Mouse (Mus musculus): Measurements from ENCODE around the gene Zfp341.

Gene Zfp341

GRCm38 (mm10) chr2:154633876-154634644 is 21.0 kb downstream of the Zfp341 start:
- no peak for DNase-seq (ENCODE audit: low read depth, low spot score)

- DNase-seq (ENCODE audit: low read depth, low spot score), result no peak
Measured at GRCm38 (mm10) chr2:154635826-154636225, 22.7 kb downstream of the Zfp341 start.

- peak; percentile 48 for DNase-seq (ENCODE audit: low read depth, low spot score)
Measured at GRCm38 (mm10) chr2:154638521-154638920, 25.4 kb downstream of the Zfp341 start.

GRCm38 (mm10) chr2:154639115-154639514 is 26.0 kb downstream of the Zfp341 start:
- no peak for DNase-seq (ENCODE audit: low read depth, low spot score)

- DNase-seq (ENCODE audit: low read depth, low spot score), result no peak
Measured at GRCm38 (mm10) chr2:154641176-154641575, 28.1 kb downstream of the Zfp341 start.

- DNase-seq (ENCODE audit: low read depth, low spot score), result no peak
Measured at GRCm38 (mm10) chr2:154642005-154642459, 28.9 kb downstream of the Zfp341 start.

GRCm38 (mm10) chr2:154642712-154643385 is 29.8 kb downstream of the Zfp341 start:
- DNase-seq (ENCODE audit: low read depth, low spot score), result no peak

- peak; percentile 72 for DNase-seq (ENCODE audit: low read depth, low spot score)
Measured at GRCm38 (mm10) chr2:154646634-154647033, 33.5 kb downstream of the Zfp341 start.

- DNase-seq (ENCODE audit: low read depth, low spot score), result peak; percentile 74
Measured at GRCm38 (mm10) chr2:154648086-154648485, 35.0 kb downstream of the Zfp341 start.

- DNase-seq (ENCODE audit: low read depth, low spot score), result no peak
Measured at GRCm38 (mm10) chr2:154650404-154650803, 37.3 kb downstream of the Zfp341 start.

GRCm38 (mm10) chr2:154651363-154651762 is 38.3 kb downstream of the Zfp341 start, which contains the start of gene Chmp4b:
Chmp4b (plus strand) TSS chr2:154651705.
- no peak for DNase-seq (ENCODE audit: low read depth, low spot score)

- DNase-seq (ENCODE audit: low read depth, low spot score), result peak; percentile 33
Measured at GRCm38 (mm10) chr2:154654976-154655375, 41.9 kb downstream of the Zfp341 start.

- DNase-seq (ENCODE audit: low read depth, low spot score), result no peak
Measured at GRCm38 (mm10) chr2:154655878-154656414, 42.8 kb downstream of the Zfp341 start.

- DNase-seq (ENCODE audit: low read depth, low spot score), result peak; percentile 96
Measured at GRCm38 (mm10) chr2:154656710-154657485, 43.8 kb downstream of the Zfp341 start.

GRCm38 (mm10) chr2:154657486-154658237 is 44.6 kb downstream of the Zfp341 start:
- DNase-seq (ENCODE audit: low read depth, low spot score), result no peak

- DNase-seq (ENCODE audit: low read depth, low spot score), result no peak
Measured at GRCm38 (mm10) chr2:154659070-154659469, 46.0 kb downstream of the Zfp341 start.

- DNase-seq (ENCODE audit: low read depth, low spot score), result no peak
Measured at GRCm38 (mm10) chr2:154659531-154660074, 46.5 kb downstream of the Zfp341 start.

- DNase-seq (ENCODE audit: low read depth, low spot score), result no peak
Measured at GRCm38 (mm10) chr2:154668680-154669079, 55.6 kb downstream of the Zfp341 start.

- DNase-seq (ENCODE audit: low read depth, low spot score), result no peak
Measured at GRCm38 (mm10) chr2:154670106-154670505, 57.0 kb downstream of the Zfp341 start.

GRCm38 (mm10) chr2:154670741-154671140 is 57.6 kb downstream of the Zfp341 start:
- DNase-seq (ENCODE audit: low read depth, low spot score), result no peak

GRCm38 (mm10) chr2:154674008-154674407 is 60.9 kb downstream of the Zfp341 start:
- no peak for DNase-seq (ENCODE audit: low read depth, low spot score)
